Mouse (Mus musculus) lung, postnatal 0 days (tissue): ENCODE data around the gene Polr1b. TPM values are rescaled to one million over a fixed set of nuclear protein-coding genes. Genes with fewer than 3 reads are reported as not detected.

Source experiments
- ATAC-seq: fragments of 200-750 bp; cut with Nextera tagmentation; 2 replicates; pipeline ENCODE4 v1.8.0; 2017; ENCODE audit warnings: moderate library complexity
- DNase-seq: peaks from one replicate; pipeline ENCODE4 v3.0.0-alpha.2; 2016; ENCODE audit warnings: low spot score
- H3K27ac ChIP-seq: fragments of 300-500 bp; sonication (generic); 2 replicates; pipeline ENCODE4 v1.5.1; 2014; ENCODE audit warnings: antibody characterized with exemption, mild to moderate bottlenecking, low read length, mixed read lengths
- H3K27me3 ChIP-seq: fragments of 300-500 bp; sonication (generic); replicated peaks from 2 replicates; pipeline ENCODE4 v1.6.1; 2014; ENCODE audit warnings: low read length, mixed read lengths; ENCODE audit not compliant: insufficient read depth
- H3K36me3 ChIP-seq: fragments of 300-500 bp; sonication (generic); 2 replicates; pipeline ENCODE4 v1.6.1; 2014; ENCODE audit warnings: low read length, mixed read lengths; ENCODE audit not compliant: insufficient read depth
- H3K4me1 ChIP-seq: fragments of 300-500 bp; sonication (generic); 2 replicates; pipeline ENCODE4 v1.6.1; 2014; ENCODE audit warnings: antibody characterized with exemption, low read depth, low read length, mixed read lengths; ENCODE audit not compliant: insufficient read depth
- H3K4me2 ChIP-seq: fragments of 300-500 bp; sonication (generic); replicated peaks from 2 replicates; pipeline ENCODE4 v1.6.1; 2014; ENCODE audit warnings: low read depth, mild to moderate bottlenecking, low read length, moderate library complexity, mixed read lengths
- H3K4me3 ChIP-seq: fragments of 300-500 bp; sonication (generic); 2 replicates; pipeline ENCODE4 v1.5.1; 2014; ENCODE audit warnings: low read depth, low read length
- H3K9ac ChIP-seq: fragments of 300-500 bp; sonication (generic); replicated peaks from 2 replicates; pipeline ENCODE4 v1.6.1; 2014; ENCODE audit warnings: low read depth, mild to moderate bottlenecking
- H3K9me3 ChIP-seq: fragments of 300-500 bp; sonication (generic); 2 replicates; pipeline ENCODE4 v1.6.1; 2016; ENCODE audit warnings: low read length, mixed read lengths
- CTCF ChIP-seq: IDR thresholded peaks from 2 replicates; pipeline ENCODE4 v1.5.1; 2016; ENCODE audit warnings: antibody characterized with exemption, mild to moderate bottlenecking
- EP300 ChIP-seq: IDR thresholded peaks from 2 replicates; pipeline ENCODE4 v1.6.1; 2016; ENCODE audit warnings: antibody characterized with exemption, mild to moderate bottlenecking, control low read depth
- WGBS: fragments of 180-500 bp; shearing (Covaris S2); extraction: QIAGEN DNeasy Blood & Tissue Kit; methylation state at CpG from one replicate; pipeline ENCODE4 v1.1.7; 2014; 5-methylcytosine and 5-hydroxymethylcytosine counted together
- polyA plus RNA-seq: library from polyadenylated mRNA; unstranded; fragments of >200 nt; fragmentation: Nextera tagmentation; extraction: Ambion mirVana; gene quantifications from 2 replicates; pipeline ENCODE4 v1.2.1, GENCODE M21; 2015

The Polr1b gene
- polyA plus RNA-seq, 1 experiment from 2014 or later: 5.5 TPM

DNA sequence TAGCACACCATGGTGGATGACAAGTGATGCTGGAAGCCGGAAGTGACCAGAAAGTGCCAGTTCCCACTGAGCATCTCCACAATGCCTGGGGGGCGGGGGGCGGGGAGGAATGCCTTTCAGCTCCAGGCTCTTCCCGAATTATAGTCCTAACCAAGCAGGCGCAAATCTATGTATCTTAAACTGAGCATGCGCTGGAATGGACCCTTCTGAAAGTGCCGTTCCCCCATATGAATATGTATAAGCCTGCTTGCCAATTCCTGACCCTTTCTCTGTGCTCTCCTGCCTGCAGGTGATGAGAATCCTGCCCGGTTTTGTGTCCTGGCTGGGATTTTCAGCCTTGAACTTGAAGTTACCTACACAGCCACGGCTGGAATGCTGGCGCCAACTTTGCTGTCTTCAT, 72.6 kb downstream of the Polr1b start:
- ATAC-seq (no peak), DNase-seq (no peak)
- Histone ChIP-seq H3K9ac (no peak overlapping the region), H3K4me2 (no peak overlapping the region), H3K27me3 (no peaks in the 10 kb centered on the region), H3K4me1 (no peaks in the 10 kb centered on the region), H3K9me3 (no peaks in the 10 kb centered on the region), H3K27ac (no peak overlapping the region), H3K36me3 (no peaks in the 10 kb centered on the region), H3K4me3 (no peak overlapping the region)
- 48% methylated on average over 10 of the region's 10 CpGs for WGBS
- TF ChIP-seq CTCF (no peak), EP300 (no peak)

DNA sequence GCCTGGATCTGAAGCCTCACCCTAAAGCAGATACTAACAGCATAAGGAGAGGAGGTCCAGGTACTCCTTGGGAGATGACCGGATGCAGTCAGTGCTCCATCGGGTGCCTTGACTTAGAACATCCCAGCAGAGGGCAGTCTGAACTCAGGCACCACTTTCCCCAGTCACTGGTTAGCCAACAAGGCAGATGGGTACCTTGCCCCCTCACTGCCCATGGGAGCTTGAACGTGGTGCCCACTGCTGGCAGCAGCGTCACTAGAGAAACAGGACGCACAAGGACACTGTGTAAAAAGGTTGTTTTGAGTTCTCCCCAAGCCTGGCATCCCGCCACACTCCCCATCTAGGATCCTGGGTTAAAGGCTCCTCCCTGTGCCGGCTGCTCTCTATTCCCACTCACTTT, 73.7 kb downstream of the Polr1b start:
- ATAC-seq (peak; percentile 65), DNase-seq (peak; percentile 81)
- Histone ChIP-seq H3K4me1 (no peaks in the 10 kb centered on the region), H3K27me3 (no peaks in the 10 kb centered on the region), H3K4me2 (no peak overlapping the region), H3K9me3 (no peaks in the 10 kb centered on the region), H3K9ac (no peak overlapping the region), H3K36me3 (no peaks in the 10 kb centered on the region), H3K27ac (no peak overlapping the region), H3K4me3 (no peak overlapping the region)
- TF ChIP-seq EP300: no peak
- peak; percentile 90 for TF ChIP-seq CTCF
- 22% methylated on average over 7 of the region's 7 CpGs for WGBS

DNA sequence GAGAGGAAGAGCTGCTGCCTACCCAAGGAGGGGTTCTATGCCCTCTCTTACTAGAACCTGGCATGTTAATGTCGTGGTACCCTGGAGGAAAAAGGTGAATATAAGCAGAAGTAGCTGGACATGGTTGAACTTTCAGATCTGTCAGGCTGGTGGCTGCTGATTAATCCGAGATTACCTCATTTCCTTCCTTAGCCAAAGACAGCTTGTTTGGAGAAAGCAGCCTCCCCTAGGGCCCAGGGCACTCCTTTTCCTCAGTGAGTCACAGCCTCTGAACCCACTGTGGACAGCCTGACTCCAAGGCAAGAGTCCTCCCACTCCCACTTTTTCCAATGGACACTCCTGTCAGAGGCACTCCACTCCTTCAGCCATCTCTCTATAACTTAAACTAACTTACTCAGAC, 74.8 kb downstream of the Polr1b start:
- TF ChIP-seq CTCF: no peak
- TF ChIP-seq EP300: peak; percentile 68
- DNase-seq (peak; percentile 72), ATAC-seq (peak; percentile 71)
- WGBS: 36% methylated on average over 2 of the region's 2 CpGs
- H3K4me2 ChIP-seq: no peak overlapping the region
- no peaks in the 10 kb centered on the region for H3K36me3 ChIP-seq
- no peaks in the 10 kb centered on the region for H3K4me1 ChIP-seq
- H3K9me3 ChIP-seq: no peaks in the 10 kb centered on the region
- no peak overlapping the region for H3K27ac ChIP-seq
- no peaks in the 10 kb centered on the region for H3K27me3 ChIP-seq
- H3K9ac ChIP-seq: no peak overlapping the region
- H3K4me3 ChIP-seq: no peak overlapping the region

Other genes with a start within 250 kb of the Polr1b start
- 0.64 and 0.89 TPM in 2 replicates for gene Fbln7, start 238.0 kb upstream of the Polr1b start, polyA plus RNA-seq
- 5.6 and 5.8 TPM in 2 replicates for gene Zc3h8, start 156.9 kb upstream of the Polr1b start, polyA plus RNA-seq
- gene Zc3h6, start 133.6 kb upstream of the Polr1b start, polyA plus RNA-seq: 2.0 and 3.5 TPM in 2 replicates
- gene Gm10762, start 133.3 kb upstream of the Polr1b start, polyA plus RNA-seq: 15.6 and 17.3 TPM in 2 replicates
- gene Vinac1, start 52.8 kb upstream of the Polr1b start, polyA plus RNA-seq: 0.18 and 0.23 TPM in 2 replicates
- 10.0 and 11.6 TPM in 2 replicates for gene Ttl, start 35.1 kb upstream of the Polr1b start, polyA plus RNA-seq
- gene Chchd5, start 28.7 kb downstream of the Polr1b start, polyA plus RNA-seq: 21.1 and 21.4 TPM in 2 replicates
- 10.0 and 10.5 TPM in 2 replicates for gene Slc20a1, start 97.8 kb downstream of the Polr1b start, polyA plus RNA-seq
- 2.6 and 3.2 TPM in 2 replicates for gene Ckap2l, start 196.2 kb downstream of the Polr1b start, polyA plus RNA-seq
- gene Il1a, start 209.0 kb downstream of the Polr1b start, polyA plus RNA-seq: 0.66 and 4.5 TPM in 2 replicates